ENCODE assay signal across 8 mouse cellular contexts in genomic region chr1:177623304-177623726, GRCm38 (mm10).
DNase-seq lines count a peak whose midpoint lies in the region; ATAC-seq lines count a peak whose summit lies in the region.

No protein-coding gene starts in this region.

- ATAC-seq in heart, embryonic 12.5 days (ENCODE audit: insufficient number of reproducible peaks, low FRiP score): peak; percentile 78
- 0 out of 2 replicates have a peak, but pooled peaks have one; percentile 38 for ATAC-seq in monocyte, adult 5-6 weeks (replicated peaks; ENCODE audit: insufficient number of reproducible peaks, low FRiP score, low TSS enrichment, poor library complexity, severe bottlenecking)
- ATAC-seq in midbrain, embryonic 16.5 days: no peak

- no peak overlapping the region for H3K9ac ChIP-seq in heart, embryonic 12.5 days
- no peak overlapping the region for H3K9ac ChIP-seq in midbrain, embryonic 16.5 days (ENCODE audit: low read depth, low read length)

- H3K9me3 ChIP-seq in heart, embryonic 12.5 days (replicated peaks): no peaks in the 10 kb centered on the region
- no peaks in the 10 kb centered on the region for H3K9me3 ChIP-seq in midbrain, embryonic 16.5 days (replicated peaks; ENCODE audit: control insufficient read depth, low read length, poor library complexity, severe bottlenecking)

- no peaks in the 10 kb centered on the region for H3K27me3 ChIP-seq in heart, embryonic 12.5 days (replicated peaks)
- H3K27me3 ChIP-seq in midbrain, embryonic 16.5 days (ENCODE audit: control insufficient read depth, insufficient read depth, low read depth, low read length): no peaks in the 10 kb centered on the region

- 14% methylated on average over 6 of the region's 6 CpGs for WGBS in heart, embryonic 12.5 days
- WGBS in midbrain, embryonic 16.5 days: 55% methylated on average over 6 of the region's 6 CpGs

- H3K4me3 ChIP-seq in heart, embryonic 12.5 days: no peak overlapping the region
- H3K4me3 ChIP-seq in midbrain, embryonic 16.5 days (ENCODE audit: low read depth, low read length): no peak overlapping the region

- peaks cover 18% of the 10 kb centered on the region for H3K4me1 ChIP-seq in heart, embryonic 12.5 days (replicated peaks)
- no peaks in the 10 kb centered on the region for H3K4me1 ChIP-seq in midbrain, embryonic 16.5 days (ENCODE audit: control insufficient read depth, insufficient read depth, low read length)

- H3K36me3 ChIP-seq in heart, embryonic 12.5 days: no peaks in the 10 kb centered on the region
- H3K36me3 ChIP-seq in midbrain, embryonic 16.5 days (ENCODE audit: control insufficient read depth, insufficient read depth, low read length): no peaks in the 10 kb centered on the region

- DNase-seq in adrenal gland, adult (ENCODE audit: inconsistent age in 2 of 2, low spot score in 1 of 2): peak; percentile 51 to 74
- DNase-seq in adrenal gland, postnatal 4 days (ENCODE audit: low spot score in 2 of 2): no peak
- DNase-seq in brain, adult 2 months (ENCODE audit: low read depth, low spot score): peak; percentile 35
- peak; percentile 80 to 87 for DNase-seq in kidney, postnatal 36 days
- no peak for DNase-seq in cerebellum, adult 8-10 months

- H3K27ac ChIP-seq in heart, embryonic 12.5 days (ENCODE audit: poor library complexity, severe bottlenecking): peak overlapping the region; percentile 80
- H3K27ac ChIP-seq in midbrain, embryonic 16.5 days (ENCODE audit: low read length): no peak overlapping the region

- no peak overlapping the region for H3K4me2 ChIP-seq in heart, embryonic 12.5 days
- no peak overlapping the region for H3K4me2 ChIP-seq in midbrain, embryonic 16.5 days (ENCODE audit: low read length)

Comparison
In these comparisons a context has a peak if more than half of its experiments do, and no peak if none do; other contexts are left out.
1. DNase-seq: peak in adrenal gland, adult (2 of 2), brain, adult 2 months (single experiment) and kidney, postnatal 36 days (2 of 2); none in adrenal gland, postnatal 4 days (0 of 2) and cerebellum, adult 8-10 months (single experiment).